Mouse (Mus musculus): ENCODE data around the gene BC052040. TPM values are rescaled to one million over a fixed set of nuclear protein-coding genes. Genes with fewer than 3 reads are reported as not detected.

The BC052040 gene
- polyA plus RNA-seq, 1 experiment from 2014 or later: 18.9 TPM

GRCm38 (mm10) chr2:115724726-115725125 lies 143.2 kb downstream of the BC052040 start:
- Histone ChIP-seq H3K27ac (no peak overlapping the region; the same call in 1 of the 2 replicates), H3K4me2 (replicated peaks) (no peak overlapping the region), H3K36me3 (no peaks in the 10 kb centered on the region), H3K9ac (no peak overlapping the region), H3K4me1 (peaks cover 25% of the 10 kb centered on the region), H3K4me3 (no peak overlapping the region), H3K27me3 (no peaks in the 10 kb centered on the region), H3K9me3 (replicated peaks) (peaks cover 8% of the 10 kb centered on the region; the same call in 1 of the 2 replicates)
- ATAC-seq (ENCODE audit: low FRiP score): no peak
- 80% methylated on average over 6 of the region's 6 CpGs for WGBS

- no peak overlapping the region for H3K4me2 ChIP-seq (replicated peaks)
- H3K9ac ChIP-seq: no peak overlapping the region
- H3K27me3 ChIP-seq: no peaks in the 10 kb centered on the region
- H3K36me3 ChIP-seq: no peaks in the 10 kb centered on the region
- peaks cover 5% of the 10 kb centered on the region; the same call in 1 of the 2 replicates for H3K9me3 ChIP-seq (replicated peaks)
- H3K27ac ChIP-seq: no peak overlapping the region
- H3K4me1 ChIP-seq: peaks cover 29% of the 10 kb centered on the region
- no peak for ATAC-seq (ENCODE audit: low FRiP score)
- H3K4me3 ChIP-seq: no peak overlapping the region
- 67% methylated on average over 6 of the region's 6 CpGs for WGBS
Observed at GRCm38 (mm10) chr2:115725503-115725902, 144.0 kb downstream of the BC052040 start.

- WGBS: 33% methylated on average over 6 of the region's 6 CpGs
- Histone ChIP-seq H3K4me2 (replicated peaks) (no peak overlapping the region), H3K9ac (no peak overlapping the region), H3K4me1 (peaks cover 33% of the 10 kb centered on the region), H3K27me3 (no peaks in the 10 kb centered on the region), H3K27ac (peak overlapping the region; percentile 57), H3K9me3 (replicated peaks) (0 out of 2 replicates have a peak, but pooled peaks cover 1% of the 10 kb centered on the region), H3K36me3 (no peaks in the 10 kb centered on the region), H3K4me3 (no peak overlapping the region)
- peak; percentile 46 for ATAC-seq (ENCODE audit: low FRiP score)
Observed at GRCm38 (mm10) chr2:115725926-115726325, 144.4 kb downstream of the BC052040 start.

- WGBS: 35% methylated on average over 5 of the region's 5 CpGs
- Histone ChIP-seq H3K27ac (no peak overlapping the region; the same call in 1 of the 2 replicates), H3K4me1 (peaks cover 36% of the 10 kb centered on the region)
Observed at GRCm38 (mm10) chr2:115726806-115727205, 145.3 kb downstream of the BC052040 start.

GRCm38 (mm10) chr2:115728627-115729026 lies 147.1 kb downstream of the BC052040 start:
- WGBS: 89% methylated on average over 6 of the region's 6 CpGs
- peaks cover 31% of the 10 kb centered on the region for H3K4me1 ChIP-seq
- no peak overlapping the region for H3K9ac ChIP-seq
- no peak for ATAC-seq (ENCODE audit: low FRiP score)
- H3K4me2 ChIP-seq (replicated peaks): no peak overlapping the region
- H3K27ac ChIP-seq: no peak overlapping the region
- H3K36me3 ChIP-seq: no peaks in the 10 kb centered on the region
- no peak overlapping the region for H3K4me3 ChIP-seq
- no peaks in the 10 kb centered on the region for H3K9me3 ChIP-seq (replicated peaks)
- no peaks in the 10 kb centered on the region for H3K27me3 ChIP-seq

More at GRCm38 (mm10) chr2:115726806-115727205, 145.3 kb downstream of the BC052040 start:
- no peaks in the 10 kb centered on the region for H3K36me3 ChIP-seq
- H3K9me3 ChIP-seq (replicated peaks): no peaks in the 10 kb centered on the region
- no peak overlapping the region for H3K4me2 ChIP-seq (replicated peaks)
- H3K27me3 ChIP-seq: no peaks in the 10 kb centered on the region
- H3K4me3 ChIP-seq: no peak overlapping the region
- H3K9ac ChIP-seq: no peak overlapping the region
- 0 out of 2 replicates have a peak, but pooled peaks have one; percentile 11 for ATAC-seq (ENCODE audit: low FRiP score)

GRCm38 (mm10) chr2:115730502-115730901 lies 149.0 kb downstream of the BC052040 start:
- H3K27me3 ChIP-seq: no peaks in the 10 kb centered on the region
- H3K9me3 ChIP-seq (replicated peaks): no peaks in the 10 kb centered on the region
- ATAC-seq (ENCODE audit: low FRiP score): no peak
- peaks cover 22% of the 10 kb centered on the region for H3K4me1 ChIP-seq
- H3K4me3 ChIP-seq: no peak overlapping the region
- no peaks in the 10 kb centered on the region for H3K36me3 ChIP-seq
- H3K27ac ChIP-seq: peak overlapping the region; percentile 55
- H3K9ac ChIP-seq: no peak overlapping the region
- WGBS: 67% methylated on average over 6 of the region's 6 CpGs
- no peak overlapping the region for H3K4me2 ChIP-seq (replicated peaks)

GRCm38 (mm10) chr2:115731171-115731570 lies 149.7 kb downstream of the BC052040 start:
- Histone ChIP-seq H3K27me3 (no peaks in the 10 kb centered on the region), H3K36me3 (no peaks in the 10 kb centered on the region), H3K4me1 (peaks cover 18% of the 10 kb centered on the region; the same call in 1 of the 2 replicates), H3K27ac (peak overlapping the region; percentile 55; the same call in 1 of the 2 replicates), H3K9me3 (replicated peaks) (no peaks in the 10 kb centered on the region), H3K4me2 (replicated peaks) (no peak overlapping the region), H3K4me3 (no peak overlapping the region), H3K9ac (no peak overlapping the region)
- WGBS: 82% methylated on average over 3 of the region's 3 CpGs
- ATAC-seq (ENCODE audit: low FRiP score): no peak

GRCm38 (mm10) chr2:115732572-115732971 lies 151.1 kb downstream of the BC052040 start:
- Histone ChIP-seq H3K27ac (no peak overlapping the region), H3K9me3 (replicated peaks) (no peaks in the 10 kb centered on the region), H3K9ac (no peak overlapping the region), H3K36me3 (no peaks in the 10 kb centered on the region), H3K4me1 (peaks cover 11% of the 10 kb centered on the region; the same call in 1 of the 2 replicates), H3K27me3 (no peaks in the 10 kb centered on the region), H3K4me3 (no peak overlapping the region), H3K4me2 (replicated peaks) (no peak overlapping the region)
- no peak for ATAC-seq (ENCODE audit: low FRiP score)
- 78% methylated on average over 4 of the region's 4 CpGs for WGBS

GRCm38 (mm10) chr2:115733017-115733692 lies 151.6 kb downstream of the BC052040 start:
- H3K4me3 ChIP-seq: no peak overlapping the region
- H3K27me3 ChIP-seq: no peaks in the 10 kb centered on the region
- H3K27ac ChIP-seq: no peak overlapping the region
- no peak overlapping the region for H3K4me2 ChIP-seq (replicated peaks)
- H3K4me1 ChIP-seq: peaks cover 11% of the 10 kb centered on the region; the same call in 1 of the 2 replicates
- no peaks in the 10 kb centered on the region for H3K36me3 ChIP-seq
- no peaks in the 10 kb centered on the region for H3K9me3 ChIP-seq (replicated peaks)
- no peak for ATAC-seq (ENCODE audit: low FRiP score)
- 87% methylated on average over 8 of the region's 8 CpGs for WGBS
- H3K9ac ChIP-seq: no peak overlapping the region

- H3K27ac ChIP-seq: no peak overlapping the region
- no peak overlapping the region for H3K9ac ChIP-seq
- no peak overlapping the region for H3K4me3 ChIP-seq
- ATAC-seq (ENCODE audit: low FRiP score): no peak
- WGBS: 89% methylated on average over 6 of the region's 6 CpGs
- no peaks in the 10 kb centered on the region for H3K27me3 ChIP-seq
- no peaks in the 10 kb centered on the region for H3K9me3 ChIP-seq (replicated peaks)
- no peak overlapping the region for H3K4me2 ChIP-seq (replicated peaks)
- H3K36me3 ChIP-seq: no peaks in the 10 kb centered on the region
- H3K4me1 ChIP-seq: peaks cover 11% of the 10 kb centered on the region; the same call in 1 of the 2 replicates
Observed at GRCm38 (mm10) chr2:115734850-115735249, 153.3 kb downstream of the BC052040 start.

GRCm38 (mm10) chr2:115736416-115736815 lies 154.9 kb downstream of the BC052040 start:
- Histone ChIP-seq H3K9me3 (replicated peaks) (no peaks in the 10 kb centered on the region), H3K9ac (no peak overlapping the region), H3K27ac (no peak overlapping the region), H3K27me3 (no peaks in the 10 kb centered on the region), H3K4me3 (no peak overlapping the region), H3K4me2 (replicated peaks) (no peak overlapping the region), H3K36me3 (no peaks in the 10 kb centered on the region), H3K4me1 (no peaks in the 10 kb centered on the region)
- no peak for ATAC-seq (ENCODE audit: low FRiP score)
- WGBS: 88% methylated on average over 3 of the region's 3 CpGs

- Histone ChIP-seq H3K4me3 (no peak overlapping the region), H3K36me3 (no peaks in the 10 kb centered on the region), H3K27me3 (no peaks in the 10 kb centered on the region), H3K4me2 (replicated peaks) (no peak overlapping the region), H3K27ac (no peak overlapping the region), H3K9me3 (replicated peaks) (no peaks in the 10 kb centered on the region), H3K4me1 (no peaks in the 10 kb centered on the region), H3K9ac (no peak overlapping the region)
- ATAC-seq (ENCODE audit: low FRiP score): no peak
- WGBS: 74% methylated on average over 2 of the region's 2 CpGs
Observed at GRCm38 (mm10) chr2:115737966-115738365, 156.4 kb downstream of the BC052040 start.

GRCm38 (mm10) chr2:115742061-115742460 lies 160.5 kb downstream of the BC052040 start:
- no peak overlapping the region for H3K9ac ChIP-seq
- ATAC-seq (ENCODE audit: low FRiP score): no peak
- no peaks in the 10 kb centered on the region for H3K9me3 ChIP-seq (replicated peaks)
- 90% methylated on average over 7 of the region's 7 CpGs for WGBS
- no peak overlapping the region for H3K27ac ChIP-seq
- no peak overlapping the region for H3K4me3 ChIP-seq
- no peaks in the 10 kb centered on the region for H3K36me3 ChIP-seq
- no peaks in the 10 kb centered on the region for H3K27me3 ChIP-seq
- no peaks in the 10 kb centered on the region for H3K4me1 ChIP-seq
- no peak overlapping the region for H3K4me2 ChIP-seq (replicated peaks)

Data from hindbrain, embryonic 12.5 days (tissue).